Mouse (Mus musculus) heart, postnatal 36 days (tissue): ENCODE results near the gene Pdgfra. TPM values are rescaled to one million over a fixed set of nuclear protein-coding genes. Genes with fewer than 3 reads are reported as not detected.

Experiments used
- DNase-seq, 2 experiments: peaks; one replicate each; pipeline ENCODE4 v3.0.0; 2021 to 2022
- intact Hi-C: fragments of 180-260 bp; cut with DNase I; formaldehyde crosslinking; loops from one replicate; pipeline ENCODE4 v1.15.1; 2025
- microRNA-seq, 2 experiments: library from miRNA; unstranded; fragments of <30 nt; microRNA quantifications; one replicate each; pipeline ENCODE4 v1.2.0; 2021; ENCODE audit warnings: borderline number of aligned reads in 2 of 2
- total RNA-seq, 2 experiments: library from RNA; stranded (reverse); gene quantifications; 2 replicates each; pipeline ENCODE4 v1.2.3; 2021

The Pdgfra gene
- total RNA-seq, 2 experiments from 2014 or later: 30.2 to 31.7 TPM

GRCm38 (mm10) chr5:75198413-75198812, 46.3 kb downstream of the Pdgfra start:
- DNase-seq: no peak
- intact Hi-C loops: no loop called here

- intact Hi-C loops: no loop called here
- no peak for DNase-seq
These were observed 47.7 kb downstream of the Pdgfra start for GRCm38 (mm10) chr5:75199698-75200365.

DNA sequence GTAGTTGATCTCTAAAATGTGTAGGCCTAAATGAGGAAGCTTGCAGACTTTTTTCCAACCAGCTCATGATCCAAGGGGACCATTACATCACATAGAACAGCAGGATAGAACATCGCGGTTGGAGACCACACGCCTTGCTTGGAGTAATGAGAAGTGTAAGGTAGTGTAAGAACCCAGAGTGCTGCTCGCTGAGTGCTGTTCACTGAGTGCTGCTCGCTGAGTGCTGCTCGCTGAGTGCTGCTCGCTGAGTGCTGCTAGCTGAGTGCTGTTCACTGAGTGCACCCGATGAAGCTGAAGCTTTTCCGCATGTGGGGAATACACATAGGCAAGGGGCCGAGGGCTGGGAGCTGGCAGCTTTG, 48.3 kb downstream of the Pdgfra start:
- intact Hi-C loops: no loop called here
- no peak for DNase-seq

GRCm38 (mm10) chr5:75207905-75208304, 55.8 kb downstream of the Pdgfra start:
- intact Hi-C loops: no loop called here
- no peak for DNase-seq

DNA sequence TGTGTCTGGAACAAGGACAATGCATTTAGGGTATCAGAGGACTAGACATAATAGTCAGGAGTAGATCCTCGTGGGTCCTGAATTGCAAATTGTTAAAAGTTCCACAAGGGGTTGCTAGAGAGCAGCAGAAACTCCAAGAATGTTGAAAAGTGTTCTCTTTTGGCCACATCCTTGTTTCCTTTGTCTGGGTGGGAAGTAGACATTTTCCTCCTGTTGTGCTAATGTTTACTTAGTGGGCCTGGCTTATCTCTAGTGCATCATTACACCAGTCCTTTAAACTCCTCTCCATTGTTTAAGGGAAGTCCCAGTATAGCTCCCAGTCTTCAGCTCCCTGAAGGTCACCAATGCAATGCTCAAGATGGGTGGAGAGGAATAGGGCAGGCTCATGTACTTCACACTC, 57.9 kb downstream of the Pdgfra start:
- intact Hi-C loops: loop anchor here (1.0 to 10.0 kb wide), 4 partner anchors 137 to 905 kb away; no protein-coding TSS in a partner anchor
- DNase-seq: no peak

GRCm38 (mm10) chr5:75214520-75214919, 62.4 kb downstream of the Pdgfra start:
- no peak for DNase-seq
- intact Hi-C loops: loop anchor here (10.0 kb wide), 2 partner anchors 160 to 900 kb away; no protein-coding TSS in a partner anchor

- DNase-seq: no peak
These were observed 62.8 kb downstream of the Pdgfra start for GRCm38 (mm10) chr5:75214929-75215328.

DNA sequence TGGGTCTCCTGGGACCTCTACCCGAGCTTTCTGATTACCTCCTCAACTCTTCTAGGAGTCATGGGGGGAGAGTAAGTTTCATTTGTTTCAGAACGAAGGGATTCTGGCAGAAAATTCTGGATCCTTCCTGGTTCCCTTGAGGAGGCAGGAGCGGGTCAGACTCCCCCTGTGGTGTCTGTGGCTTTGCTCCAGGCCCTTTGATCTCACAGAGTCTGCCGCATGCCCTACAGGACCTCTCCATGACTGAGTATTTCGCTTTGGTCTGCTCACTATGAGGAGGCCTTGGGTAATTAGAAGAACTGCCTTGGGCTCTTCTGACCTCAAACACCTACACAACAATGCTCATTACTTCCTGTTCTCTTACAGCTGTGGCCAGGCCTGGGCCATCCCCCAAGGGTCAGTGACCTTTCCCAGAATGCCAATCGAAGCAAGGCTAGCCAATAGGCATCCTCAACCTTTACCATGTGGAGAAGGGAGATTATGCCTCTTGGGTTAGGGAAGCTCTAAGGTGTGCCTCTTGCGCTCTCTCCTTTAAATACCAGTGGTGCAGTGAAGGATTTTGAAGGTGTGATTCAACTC, 63.7 kb downstream of the Pdgfra start:
- DNase-seq: no peak
- intact Hi-C loops: loop anchor here (10.0 kb wide), 2 partner anchors 159 to 899 kb away; no protein-coding TSS in a partner anchor

More at GRCm38 (mm10) chr5:75214929-75215328, 62.8 kb downstream of the Pdgfra start:
- intact Hi-C loops: loop anchor here (10.0 kb wide), 2 partner anchors 160 to 900 kb away; no protein-coding TSS in a partner anchor

- DNase-seq: no peak
- intact Hi-C loops: no loop called here
These were observed 69.5 kb downstream of the Pdgfra start for GRCm38 (mm10) chr5:75221610-75222009.

DNA sequence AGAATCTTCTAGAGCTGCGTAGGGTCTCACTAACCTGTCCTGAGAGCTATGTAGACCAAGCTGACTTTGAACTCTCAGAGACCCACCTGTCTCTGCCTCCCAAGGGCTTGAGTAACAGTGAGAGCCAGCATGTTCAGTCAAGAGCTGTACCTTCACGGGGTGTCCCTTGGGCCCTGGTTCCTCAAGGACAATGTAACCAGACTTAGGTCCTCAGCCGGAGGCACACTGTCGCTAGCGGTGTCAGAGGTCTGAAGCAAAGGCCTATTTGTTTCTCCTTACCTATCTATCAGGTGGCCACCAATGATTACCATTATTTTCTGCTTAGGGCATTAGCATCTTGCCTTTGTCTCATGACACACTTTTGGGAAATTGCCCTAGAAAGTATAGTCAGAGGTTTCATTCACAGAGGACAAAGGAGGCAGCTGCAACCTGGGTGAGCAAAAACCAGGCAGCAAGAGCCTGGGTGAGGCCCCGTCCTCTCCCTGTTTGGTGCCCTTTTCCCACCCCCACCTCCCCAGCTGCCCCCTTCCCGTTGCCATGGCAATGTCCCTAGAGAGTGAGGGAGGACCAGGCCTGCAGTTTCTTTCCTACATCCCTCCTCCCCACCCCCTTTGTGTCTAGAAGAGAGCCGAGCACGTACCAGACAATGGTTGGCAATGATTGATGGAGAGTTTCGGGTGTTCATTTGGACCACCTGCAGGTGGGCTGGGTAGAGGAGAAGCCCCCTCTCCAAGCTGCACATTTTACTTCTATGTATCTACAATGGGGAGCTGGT, 70.6 kb downstream of the Pdgfra start:
- intact Hi-C loops: no loop called here
- no peak for DNase-seq

- intact Hi-C loops: no loop called here
- DNase-seq: no peak
These were observed 86.3 kb downstream of the Pdgfra start for GRCm38 (mm10) chr5:75238363-75238762.

DNA sequence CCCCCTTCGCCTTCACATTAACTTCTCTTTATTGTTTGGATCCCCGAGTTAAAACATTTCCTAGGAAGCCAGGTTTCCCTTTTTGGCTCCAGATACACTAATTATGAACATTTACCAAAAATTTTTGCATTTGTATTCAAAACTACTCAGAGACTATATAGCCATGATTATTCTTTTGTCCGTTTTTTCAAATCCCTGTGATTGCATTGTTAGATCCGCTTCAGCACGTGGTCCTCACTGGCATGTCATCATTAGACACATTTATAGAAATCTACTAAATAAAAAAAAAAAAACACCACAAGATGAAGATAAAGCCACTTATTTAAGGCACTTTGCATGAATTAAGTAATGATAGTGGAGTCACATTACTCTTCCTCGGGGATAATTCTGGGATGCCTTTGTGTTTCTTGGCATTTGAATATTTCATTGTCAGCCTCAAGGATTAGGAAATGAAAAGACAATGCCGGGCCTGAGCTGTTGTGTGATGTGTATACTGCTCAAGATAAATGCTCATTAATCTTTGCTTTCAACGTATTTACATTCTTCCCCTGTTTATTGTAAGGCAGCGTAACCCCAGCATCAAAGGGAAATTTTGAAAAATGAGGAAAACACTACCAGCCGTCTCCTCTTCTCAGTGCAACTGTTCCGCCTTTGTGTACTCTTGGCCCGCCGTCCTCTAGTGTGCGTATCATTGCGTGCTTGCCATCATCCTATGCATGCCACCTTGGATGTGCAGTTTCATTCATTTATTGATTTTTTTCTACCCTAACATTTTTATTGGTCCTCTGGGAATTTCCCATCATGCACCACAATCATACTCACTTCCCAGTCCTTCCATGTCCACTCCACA, 87.1 kb downstream of the Pdgfra start:
- DNase-seq: no peak
- intact Hi-C loops: no loop called here

GRCm38 (mm10) chr5:75247070-75247740, 95.1 kb downstream of the Pdgfra start:
- no peak for DNase-seq
- intact Hi-C loops: no loop called here

Small RNA genes within 50 kb of the gene (microRNA-seq; reads per million reads assigned to microRNA genes)
- 0 to 2.2 reads per million in 2 experiments for gene Mir7025

Other genes starting within 250 kb of the Pdgfra start
- 10 to 100 TPM; 23.8 to 26.4 TPM for gene Chic2, start 107.5 kb upstream of the Pdgfra start, total RNA-seq
- gene Gsx2, start 76.7 kb upstream of the Pdgfra start, total RNA-seq: not detected